Comparison of ENCODE assay signal across 24 mouse cellular contexts in genomic region chr5:107285563-107285962, GRCm38 (mm10). TPM values are rescaled to one million over a fixed set of nuclear protein-coding genes. Genes with fewer than 3 reads are reported as not detected.
DNase-seq lines count a peak whose midpoint lies in the region; ATAC-seq and TF ChIP-seq lines count a peak whose summit lies in the region.
"Had no signal": no experiment of that assay in that cellular context is flagged by ENCODE, and none has a peak within 500 bp of the region (broad histone marks: within the 10 kb centered on the region; RNA-seq: fewer than 3 reads in every experiment).

No protein-coding gene starts in this region.

- DNase-seq in embryonic facial prominence, embryonic 10.5 days (ENCODE audit: low spot score), result no peak
- DNase-seq in stomach, postnatal 0 days (ENCODE audit: low spot score), result no peak
- DNase-seq in induced T-regulatory cell, adult 2 months (ENCODE audit: low read depth), result peak; percentile 22
- no peak for DNase-seq in natural killer cell, adult 2 months (ENCODE audit: low spot score in 2 of 2)
- DNase-seq: adrenal gland, adult 8-10 months; adrenal gland, postnatal 25 days; cerebellum, adult 2 months; cerebellum, postnatal 14 days; gastrocnemius, postnatal 25 days; heart, adult 2 months; heart, postnatal 14 days; kidney, adult 18-20 months had no signal

- H3K4me1 ChIP-seq in embryonic facial prominence, embryonic 13.5 days, result peaks cover 55% of the 10 kb centered on the region
- H3K4me1 ChIP-seq in embryonic facial prominence, embryonic 10.5 days, result peaks cover 28% of the 10 kb centered on the region
- peaks cover 12% of the 10 kb centered on the region; the same call in 1 of the 2 replicates for H3K4me1 ChIP-seq in stomach, embryonic 16.5 days (ENCODE audit: control insufficient read depth, insufficient read depth, low read length)
- H3K4me1 ChIP-seq in stomach, postnatal 0 days (replicated peaks; ENCODE audit: control insufficient read depth, insufficient read depth), result no peaks in the 10 kb centered on the region; the same call in 1 of the 2 replicates

- no peaks in the 10 kb centered on the region for H3K27me3 ChIP-seq in embryonic facial prominence, embryonic 13.5 days
- peaks cover 21% of the 10 kb centered on the region for H3K27me3 ChIP-seq in embryonic facial prominence, embryonic 10.5 days (replicated peaks; ENCODE audit: low read depth, poor library complexity, severe bottlenecking)
- H3K27me3 ChIP-seq in stomach, embryonic 16.5 days (ENCODE audit: control insufficient read depth, insufficient read depth, low read length), result no peaks in the 10 kb centered on the region
- H3K27me3 ChIP-seq in stomach, postnatal 0 days (ENCODE audit: control insufficient read depth, insufficient read depth, low read length), result no peaks in the 10 kb centered on the region
- H3K27me3 ChIP-seq: embryonic facial prominence, embryonic 12.5 days had no signal

- no peak overlapping the region for H3K9ac ChIP-seq in embryonic facial prominence, embryonic 13.5 days
- no peak overlapping the region for H3K9ac ChIP-seq in stomach, embryonic 16.5 days (ENCODE audit: low read length)
- H3K9ac ChIP-seq in stomach, postnatal 0 days (ENCODE audit: low read length), result no peak overlapping the region
- H3K9ac ChIP-seq: embryonic facial prominence, embryonic 12.5 days; forebrain, embryonic 13.5 days; heart, embryonic 13.5 days; hindbrain, embryonic 12.5 days; hindbrain, embryonic 15.5 days had no signal

- WGBS in embryonic facial prominence, embryonic 13.5 days, result 78% methylated on average over 6 of the region's 6 CpGs
- 81% methylated on average over 6 of the region's 6 CpGs for WGBS in embryonic facial prominence, embryonic 10.5 days
- WGBS in stomach, embryonic 16.5 days, result 74% methylated on average over 6 of the region's 6 CpGs
- WGBS in stomach, postnatal 0 days, result 63% methylated on average over 6 of the region's 6 CpGs

- TF ChIP-seq CTCF in stomach, postnatal 0 days (IDR thresholded peaks at IDR 0.05; ENCODE audit: low read depth), result no peak

- peak overlapping the region; percentile 7 for H3K4me2 ChIP-seq in embryonic facial prominence, embryonic 13.5 days
- peak overlapping the region; percentile 11; the same call in 1 of the 2 replicates for H3K4me2 ChIP-seq in stomach, embryonic 16.5 days (ENCODE audit: low read depth, low read length)
- no peak overlapping the region for H3K4me2 ChIP-seq in stomach, postnatal 0 days (replicated peaks; ENCODE audit: low read depth)
- H3K4me2 ChIP-seq: embryonic facial prominence, embryonic 12.5 days; forebrain, embryonic 13.5 days; hindbrain, embryonic 12.5 days; hindbrain, embryonic 15.5 days had no signal

- no peak overlapping the region for H3K4me3 ChIP-seq in embryonic facial prominence, embryonic 13.5 days
- H3K4me3 ChIP-seq in embryonic facial prominence, embryonic 10.5 days, result no peak overlapping the region
- H3K4me3 ChIP-seq in stomach, embryonic 16.5 days (replicated peaks; ENCODE audit: low read length), result no peak overlapping the region
- H3K4me3 ChIP-seq in stomach, postnatal 0 days (ENCODE audit: low read depth, low read length), result no peak overlapping the region
- H3K4me3 ChIP-seq: embryonic facial prominence, embryonic 12.5 days; forebrain, embryonic 10.5 days; forebrain, embryonic 13.5 days; heart, adult 2 months; heart, embryonic 10.5 days; heart, embryonic 13.5 days; hindbrain, embryonic 12.5 days; hindbrain, embryonic 15.5 days had no signal

- peaks cover 4% of the 10 kb centered on the region for H3K36me3 ChIP-seq in embryonic facial prominence, embryonic 13.5 days
- no peaks in the 10 kb centered on the region for H3K36me3 ChIP-seq in embryonic facial prominence, embryonic 10.5 days (replicated peaks)
- no peaks in the 10 kb centered on the region for H3K36me3 ChIP-seq in stomach, embryonic 16.5 days (ENCODE audit: control insufficient read depth, insufficient read depth, low read length)
- H3K36me3 ChIP-seq in stomach, postnatal 0 days (ENCODE audit: control insufficient read depth, insufficient read depth, low read length), result no peaks in the 10 kb centered on the region
- H3K36me3 ChIP-seq: forebrain, embryonic 10.5 days; hindbrain, embryonic 12.5 days; hindbrain, embryonic 15.5 days had no signal

- no peak for ATAC-seq in embryonic facial prominence, embryonic 13.5 days (ENCODE audit: insufficient number of reproducible peaks, insufficient read depth, low FRiP score, low TSS enrichment, low read depth)
- ATAC-seq in stomach, embryonic 16.5 days (ENCODE audit: insufficient read depth, low FRiP score), result no peak
- no peak for ATAC-seq in stomach, postnatal 0 days (ENCODE audit: low FRiP score, low TSS enrichment)
- ATAC-seq: activated CD4-positive, CD25-positive, alpha-beta regulatory T cell, adult 4 months; forebrain, embryonic 13.5 days; forebrain, embryonic 16.5 days; intestine, embryonic 16.5 days had no signal

- no peak for TF ChIP-seq EP300 in stomach, postnatal 0 days (optimal IDR thresholded peaks at IDR 0.05)

- no peak overlapping the region for H3K27ac ChIP-seq in embryonic facial prominence, embryonic 13.5 days
- H3K27ac ChIP-seq in embryonic facial prominence, embryonic 10.5 days (replicated peaks), result no peak overlapping the region
- H3K27ac ChIP-seq in stomach, embryonic 16.5 days (ENCODE audit: low read length), result no peak overlapping the region
- no peak overlapping the region for H3K27ac ChIP-seq in stomach, postnatal 0 days (replicated peaks)
- H3K27ac ChIP-seq: embryonic facial prominence, embryonic 12.5 days; forebrain, embryonic 10.5 days; forebrain, embryonic 13.5 days; heart, adult 2 months; heart, embryonic 10.5 days; heart, embryonic 13.5 days; hindbrain, embryonic 12.5 days; hindbrain, embryonic 15.5 days had no signal

- H3K9me3 ChIP-seq in embryonic facial prominence, embryonic 13.5 days, result no peaks in the 10 kb centered on the region
- no peaks in the 10 kb centered on the region; the same call in 1 of the 2 replicates for H3K9me3 ChIP-seq in embryonic facial prominence, embryonic 10.5 days
- H3K9me3 ChIP-seq in stomach, embryonic 16.5 days (replicated peaks; ENCODE audit: control insufficient read depth, low read length), result no peaks in the 10 kb centered on the region
- H3K9me3 ChIP-seq in stomach, postnatal 0 days (ENCODE audit: control insufficient read depth, low read length), result no peaks in the 10 kb centered on the region
- H3K9me3 ChIP-seq: embryonic facial prominence, embryonic 12.5 days; forebrain, embryonic 13.5 days; heart, embryonic 10.5 days; hindbrain, embryonic 12.5 days; hindbrain, embryonic 15.5 days had no signal

RNA-seq across cellular contexts. Expression of gene Tgfbr3, which starts 3.9 kb away (rescaled TPM):
- polyA plus RNA-seq in embryonic facial prominence, embryonic 13.5 days (2015; fragmentation: Nextera tagmentation; extraction: Ambion mirVana), result 35.8 and 35.9 TPM in 2 replicates
- 9.4 and 9.8 TPM in 2 replicates for polyA plus RNA-seq in embryonic facial prominence, embryonic 10.5 days (2016; fragmentation: Nextera tagmentation; extraction: Ambion mirVana)
- polyA plus RNA-seq in stomach, embryonic 16.5 days (2015; fragmentation: Nextera tagmentation; extraction: Ambion mirVana), result 29.5 and 31.1 TPM in 2 replicates
- 10.6 and 11.9 TPM in 2 replicates for polyA plus RNA-seq in stomach, postnatal 0 days (2015; fragmentation: Nextera tagmentation; extraction: Ambion mirVana)

RNA-seq across cellular contexts. Expression of gene Brdt, which starts 45.4 kb away (rescaled TPM):
- 6.6 and 6.9 TPM in 2 replicates for polyA plus RNA-seq in embryonic facial prominence, embryonic 13.5 days (2015; fragmentation: Nextera tagmentation; extraction: Ambion mirVana)
- 1.3 and 1.6 TPM in 2 replicates for polyA plus RNA-seq in embryonic facial prominence, embryonic 10.5 days (2016; fragmentation: Nextera tagmentation; extraction: Ambion mirVana)
- 2.2 and 2.4 TPM in 2 replicates for polyA plus RNA-seq in stomach, embryonic 16.5 days (2015; fragmentation: Nextera tagmentation; extraction: Ambion mirVana)
- 1.1 and 1.3 TPM in 2 replicates for polyA plus RNA-seq in stomach, postnatal 0 days (2015; fragmentation: Nextera tagmentation; extraction: Ambion mirVana)
